Mouse (Mus musculus) C2C12 (cell line): ENCODE results near the gene Rad51b.

Source experiments
- CTCF ChIP-seq: IDR thresholded peaks from one replicate; pipeline ENCODE4 v1.5.1; 2011; ENCODE audit not compliant: control insufficient read depth, insufficient read depth, insufficient read length
- FOSL1 ChIP-seq: IDR thresholded peaks from one replicate; pipeline ENCODE4 v1.8.0; 2011; ENCODE audit warnings: mild to moderate bottlenecking, low read length; ENCODE audit not compliant: poor library complexity, insufficient read depth, severe bottlenecking
- MAX ChIP-seq: IDR thresholded peaks from one replicate; pipeline ENCODE4 v1.6.1; 2011; ENCODE audit warnings: mild to moderate bottlenecking, control low read depth
- USF1 ChIP-seq: IDR thresholded peaks from one replicate; pipeline ENCODE4 v1.6.1; 2011; ENCODE audit warnings: low read depth, mild to moderate bottlenecking, control low read depth, moderate library complexity

- TF ChIP-seq CTCF (no peak), USF1 (no peak), FOSL1 (no peak), MAX (no peak)
These were observed 49.2 kb downstream of the Rad51b start for GRCm38 (mm10) chr12:79346198-79346733.
